Mouse (Mus musculus) limb, embryonic 15.5 days (tissue): ENCODE data around the gene Stum. TPM values are rescaled to one million over a fixed set of nuclear protein-coding genes. Genes with fewer than 3 reads are reported as not detected.

ENCODE experiments used
- ATAC-seq: fragments of 200-750 bp; cut with Nextera tagmentation; 2 replicates; pipeline ENCODE4 v1.8.0; 2017; ENCODE audit warnings: low read depth, moderate TSS enrichment; ENCODE audit not compliant: insufficient number of reproducible peaks, low FRiP score, low TSS enrichment
- H3K27ac ChIP-seq: fragments of 300-500 bp; sonication (generic); 2 replicates; pipeline ENCODE4 v1.5.1; 2015; ENCODE audit warnings: moderate library complexity, mild to moderate bottlenecking, inconsistent platforms
- H3K27me3 ChIP-seq: fragments of 300-500 bp; sonication (generic); 2 replicates; pipeline ENCODE4 v1.6.1; 2015; ENCODE audit warnings: inconsistent platforms
- H3K36me3 ChIP-seq: fragments of 300-500 bp; sonication (generic); 2 replicates; pipeline ENCODE4 v1.6.1; 2015; ENCODE audit warnings: inconsistent platforms
- H3K4me1 ChIP-seq: fragments of 300-500 bp; sonication (generic); 2 replicates; pipeline ENCODE4 v1.6.1; 2015; ENCODE audit warnings: inconsistent platforms
- H3K4me2 ChIP-seq: fragments of 300-500 bp; sonication (generic); 2 replicates; pipeline ENCODE4 v1.6.1; 2015; ENCODE audit warnings: mild to moderate bottlenecking, inconsistent platforms
- H3K4me3 ChIP-seq: fragments of 300-500 bp; sonication (generic); 2 replicates; pipeline ENCODE4 v1.5.1; 2015; ENCODE audit warnings: mild to moderate bottlenecking, inconsistent platforms
- H3K9ac ChIP-seq: fragments of 300-500 bp; sonication (generic); 2 replicates; pipeline ENCODE4 v1.6.1; 2015; ENCODE audit warnings: inconsistent platforms
- H3K9me3 ChIP-seq: fragments of 300-500 bp; sonication (generic); 2 replicates; pipeline ENCODE4 v1.6.1; 2016; ENCODE audit warnings: inconsistent platforms
- WGBS: fragments of 180-500 bp; shearing (Covaris S2); methylation state at CpG from one replicate; pipeline ENCODE4 v1.1.7; 2015; 5-methylcytosine and 5-hydroxymethylcytosine counted together
- polyA plus RNA-seq: library from polyadenylated mRNA; unstranded; fragments of >200 nt; fragmentation: Nextera tagmentation; extraction: Ambion mirVana; gene quantifications from 2 replicates; pipeline ENCODE4 v1.2.1, GENCODE M21; 2015

The Stum gene
- polyA plus RNA-seq, 1 experiment from 2014 or later: 3.9 TPM

DNA sequence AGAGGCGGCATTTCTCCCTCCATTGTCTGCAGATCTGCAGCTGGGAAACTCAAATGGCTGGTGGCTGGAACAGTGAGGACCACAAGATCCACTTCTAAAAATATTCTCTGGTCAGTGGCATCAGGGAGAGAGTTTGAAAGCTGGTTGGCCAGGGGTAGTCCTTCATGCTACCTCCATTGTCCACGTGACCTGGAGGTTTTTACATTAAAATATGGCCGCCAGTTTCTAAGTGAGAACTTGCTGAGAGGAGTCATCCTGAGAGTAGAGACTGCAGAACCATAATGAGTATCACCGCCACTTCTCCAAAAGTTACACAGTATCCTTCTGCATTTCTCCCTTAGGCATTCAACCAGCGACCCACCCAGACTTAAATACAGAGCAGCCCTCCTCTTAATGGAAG, 2.0 kb upstream of the Stum start:
- Histone ChIP-seq H3K4me2 (no peak overlapping the region), H3K27me3 (peaks cover 60% of the 10 kb centered on the region), H3K36me3 (no peaks in the 10 kb centered on the region), H3K4me3 (no peak overlapping the region), H3K9ac (no peak overlapping the region), H3K9me3 (no peaks in the 10 kb centered on the region), H3K4me1 (peaks cover 26% of the 10 kb centered on the region), H3K27ac (no peak overlapping the region)
- 86% methylated on average over 5 of the region's 5 CpGs for WGBS
- ATAC-seq: no peak

DNA sequence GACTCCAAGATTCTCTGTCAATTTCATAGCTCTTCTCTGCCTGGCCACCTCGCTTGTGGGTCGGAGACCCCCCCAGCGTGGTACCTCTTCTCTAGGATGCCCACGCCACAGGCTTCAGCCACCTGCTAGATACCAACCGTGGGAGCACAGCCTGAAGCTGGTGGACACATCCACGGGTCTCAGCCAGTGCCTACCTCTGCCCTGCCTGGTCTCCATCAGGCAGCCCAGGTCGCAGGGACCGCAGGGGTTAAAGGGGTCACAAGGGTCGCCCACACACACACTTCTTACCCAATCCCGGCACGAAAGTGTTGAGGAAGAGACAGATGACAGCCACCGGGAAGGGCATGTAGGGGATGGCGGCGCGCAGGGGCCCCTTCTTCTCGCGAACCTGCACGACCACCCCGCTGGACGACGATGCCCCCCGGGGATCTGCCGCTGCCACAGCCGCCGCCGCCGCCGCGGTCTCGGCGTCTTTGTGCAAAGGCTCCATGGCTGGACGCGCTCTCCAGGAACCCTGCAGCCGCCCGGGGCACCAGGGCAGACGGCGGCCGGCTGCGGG, 385 bp downstream of the Stum start:
- WGBS: 5% methylated on average over 33 of the region's 39 CpGs
- peaks cover 63% of the 10 kb centered on the region for H3K27me3 ChIP-seq
- no peak overlapping the region for H3K27ac ChIP-seq
- no peaks in the 10 kb centered on the region for H3K9me3 ChIP-seq
- H3K4me2 ChIP-seq: peak overlapping the region; percentile 91
- no peaks in the 10 kb centered on the region for H3K36me3 ChIP-seq
- peak overlapping the region; percentile 31; the same call in 1 of the 2 replicates for H3K9ac ChIP-seq
- peak overlapping the region; percentile 44 for H3K4me3 ChIP-seq
- H3K4me1 ChIP-seq: peaks cover 26% of the 10 kb centered on the region
- ATAC-seq: no peak

GRCm38 (mm10) chr1:180481956-180482355, 1.3 kb downstream of the Stum start:
- no peak overlapping the region for H3K4me3 ChIP-seq
- 0 out of 2 replicates have a peak overlapping the region, but pooled peaks have one; percentile 91 for H3K4me2 ChIP-seq
- H3K9ac ChIP-seq: no peak overlapping the region

GRCm38 (mm10) chr1:180481331-180481730, 2.0 kb downstream of the Stum start:
- Histone ChIP-seq H3K27ac (no peak overlapping the region), H3K4me3 (no peak overlapping the region), H3K4me2 (no peak overlapping the region), H3K9ac (no peak overlapping the region), H3K27me3 (peaks cover 56% of the 10 kb centered on the region), H3K36me3 (no peaks in the 10 kb centered on the region), H3K9me3 (no peaks in the 10 kb centered on the region), H3K4me1 (peaks cover 26% of the 10 kb centered on the region)
- 54% methylated on average over 8 of the region's 8 CpGs for WGBS
- no peak for ATAC-seq

More at GRCm38 (mm10) chr1:180481956-180482355, 1.3 kb downstream of the Stum start:
- Histone ChIP-seq H3K27me3 (peaks cover 62% of the 10 kb centered on the region), H3K36me3 (no peaks in the 10 kb centered on the region), H3K27ac (no peak overlapping the region), H3K9me3 (no peaks in the 10 kb centered on the region), H3K4me1 (peaks cover 26% of the 10 kb centered on the region)
- WGBS: 27% methylated on average over 10 of the region's 10 CpGs
- ATAC-seq: no peak

DNA sequence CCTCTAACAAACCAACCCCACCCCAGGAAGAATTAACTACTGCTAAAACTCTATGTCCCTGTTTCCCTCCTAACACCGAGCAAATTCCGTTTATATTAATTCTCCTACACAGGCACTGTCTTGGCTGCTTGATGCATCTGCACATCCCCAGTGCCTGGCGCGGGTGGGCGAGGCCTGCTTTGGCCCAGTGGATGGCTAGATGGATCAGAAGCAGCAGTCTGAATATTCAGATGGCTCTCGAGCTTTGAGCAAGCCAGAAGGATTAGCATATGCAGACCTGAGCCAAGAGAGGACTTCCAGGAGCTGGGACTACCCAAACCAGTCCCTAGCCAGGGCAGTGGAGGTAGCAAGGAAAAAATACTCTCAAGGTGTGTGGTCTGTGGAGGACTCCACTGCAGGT, 3.0 kb downstream of the Stum start:
- Histone ChIP-seq H3K27me3 (peaks cover 50% of the 10 kb centered on the region), H3K27ac (no peak overlapping the region), H3K36me3 (no peaks in the 10 kb centered on the region), H3K9me3 (no peaks in the 10 kb centered on the region), H3K9ac (no peak overlapping the region), H3K4me3 (no peak overlapping the region), H3K4me2 (no peak overlapping the region), H3K4me1 (peaks cover 26% of the 10 kb centered on the region)
- ATAC-seq: no peak
- 44% methylated on average over 6 of the region's 6 CpGs for WGBS

- H3K4me3 ChIP-seq: no peak overlapping the region
- no peak overlapping the region for H3K27ac ChIP-seq
- no peak for ATAC-seq
- no peaks in the 10 kb centered on the region for H3K4me1 ChIP-seq
- H3K27me3 ChIP-seq: no peaks in the 10 kb centered on the region
- H3K9me3 ChIP-seq: no peaks in the 10 kb centered on the region
- H3K9ac ChIP-seq: no peak overlapping the region
- no peak overlapping the region for H3K4me2 ChIP-seq
- H3K36me3 ChIP-seq: no peaks in the 10 kb centered on the region
Measured at GRCm38 (mm10) chr1:180473566-180473965, 9.7 kb downstream of the Stum start.

DNA sequence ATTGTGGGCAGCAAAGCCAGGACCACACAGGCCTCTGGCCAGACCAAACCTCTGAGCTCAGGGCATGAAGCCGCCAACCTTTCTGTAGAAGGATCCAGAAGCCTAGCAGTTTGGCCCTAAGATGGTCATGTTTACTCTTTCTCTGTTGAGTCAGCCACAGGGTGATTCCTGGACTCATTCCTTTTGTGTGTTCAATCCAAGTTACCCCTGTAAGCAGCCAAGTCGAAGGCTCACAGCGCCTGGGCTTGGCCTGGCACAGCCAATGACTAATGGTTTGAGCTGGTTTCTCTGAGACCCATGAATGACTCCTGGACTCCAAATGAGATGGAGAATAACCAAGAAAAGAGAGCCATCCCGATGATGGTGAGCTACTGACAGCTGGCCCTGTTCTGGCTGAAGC, 15.3 kb downstream of the Stum start:
- H3K4me2 ChIP-seq: no peak overlapping the region
- no peak overlapping the region for H3K9ac ChIP-seq
- 89% methylated on average over 4 of the region's 4 CpGs for WGBS
- no peaks in the 10 kb centered on the region for H3K9me3 ChIP-seq
- no peak for ATAC-seq
- H3K4me3 ChIP-seq: no peak overlapping the region
- H3K36me3 ChIP-seq: no peaks in the 10 kb centered on the region
- H3K27me3 ChIP-seq: no peaks in the 10 kb centered on the region
- no peak overlapping the region for H3K27ac ChIP-seq
- 0 out of 2 replicates have a peak, but pooled peaks cover 2% of the 10 kb centered on the region for H3K4me1 ChIP-seq

DNA sequence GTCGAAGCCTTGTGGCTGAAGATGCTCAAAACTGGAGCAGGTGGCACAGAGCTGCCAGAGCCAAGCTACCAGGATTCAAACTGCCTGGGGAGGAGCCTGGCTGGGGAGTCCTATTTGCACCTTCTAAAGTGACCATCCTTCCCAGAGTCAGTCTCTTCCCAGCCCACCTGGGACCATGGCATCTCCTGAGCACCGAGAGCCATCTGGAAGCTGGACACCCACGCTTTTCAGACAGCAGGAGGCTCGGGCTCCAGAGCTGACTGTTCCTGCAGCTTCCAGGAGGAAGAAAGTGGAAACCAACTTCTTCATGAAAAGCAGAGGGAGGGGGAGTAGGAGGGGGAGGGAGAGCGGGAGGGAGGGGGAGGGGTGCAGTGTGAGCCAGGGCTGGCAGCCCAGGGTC, 17.7 kb downstream of the Stum start:
- no peak overlapping the region for H3K27ac ChIP-seq
- no peak overlapping the region for H3K9ac ChIP-seq
- no peak overlapping the region for H3K4me3 ChIP-seq
- peaks cover 14% of the 10 kb centered on the region; the same call in 1 of the 2 replicates for H3K4me1 ChIP-seq
- no peaks in the 10 kb centered on the region for H3K36me3 ChIP-seq
- ATAC-seq: no peak
- 66% methylated on average over 5 of the region's 5 CpGs for WGBS
- H3K4me2 ChIP-seq: no peak overlapping the region
- H3K9me3 ChIP-seq: no peaks in the 10 kb centered on the region
- H3K27me3 ChIP-seq: no peaks in the 10 kb centered on the region

DNA sequence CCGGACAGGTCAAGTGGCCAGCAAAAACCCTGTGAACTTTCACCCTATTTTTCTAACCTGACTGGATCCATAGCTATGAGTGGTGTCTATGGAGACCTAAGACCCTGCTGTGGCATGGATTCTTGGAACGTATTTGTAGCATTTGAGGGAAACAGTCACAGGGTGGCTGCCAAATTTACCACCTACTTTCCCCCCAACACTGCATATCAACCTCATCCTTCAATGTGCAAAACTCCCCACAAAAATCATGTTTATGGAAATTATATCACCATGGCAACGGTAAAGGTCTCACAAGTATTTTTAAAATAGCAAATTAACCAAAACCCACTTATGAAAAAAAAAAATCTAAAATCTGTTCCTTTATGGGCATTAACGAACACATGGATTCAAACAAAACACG, 18.9 kb downstream of the Stum start:
- H3K36me3 ChIP-seq: no peaks in the 10 kb centered on the region
- H3K9ac ChIP-seq: no peak overlapping the region
- H3K4me3 ChIP-seq: no peak overlapping the region
- no peaks in the 10 kb centered on the region for H3K9me3 ChIP-seq
- peaks cover 16% of the 10 kb centered on the region; the same call in 1 of the 2 replicates for H3K4me1 ChIP-seq
- no peaks in the 10 kb centered on the region for H3K27me3 ChIP-seq
- H3K27ac ChIP-seq: no peak overlapping the region
- WGBS: 64% methylated on average over 5 of the region's 5 CpGs
- no peak overlapping the region for H3K4me2 ChIP-seq
- no peak for ATAC-seq

DNA sequence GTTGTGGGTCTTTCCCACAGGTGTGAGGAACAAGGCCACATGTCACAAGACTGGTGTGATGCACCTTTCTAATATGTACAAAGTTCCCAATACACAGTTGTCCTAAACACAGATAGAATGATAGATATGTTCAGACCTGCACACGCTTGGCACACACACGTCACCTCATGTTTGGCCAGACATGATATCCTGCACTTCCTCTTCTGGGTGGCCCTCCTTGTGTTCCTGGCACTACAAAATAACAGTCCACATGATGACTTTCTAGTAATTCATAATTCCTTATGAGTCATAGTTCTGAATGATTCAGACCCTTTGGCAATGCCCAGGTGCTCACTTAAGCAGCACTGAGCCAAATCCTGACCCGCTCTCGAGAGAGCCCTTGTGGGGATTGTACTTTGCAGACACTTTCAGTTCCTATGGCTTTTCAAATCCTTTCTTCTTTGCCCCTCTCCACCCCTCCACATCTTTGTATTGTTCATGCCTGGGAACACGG, 20.3 kb downstream of the Stum start:
- Histone ChIP-seq H3K9me3 (no peaks in the 10 kb centered on the region), H3K4me1 (peaks cover 25% of the 10 kb centered on the region), H3K4me3 (no peak overlapping the region), H3K36me3 (no peaks in the 10 kb centered on the region), H3K4me2 (no peak overlapping the region), H3K27me3 (no peaks in the 10 kb centered on the region), H3K9ac (no peak overlapping the region), H3K27ac (no peak overlapping the region)
- ATAC-seq: no peak
- 84% methylated on average over 5 of the region's 5 CpGs for WGBS

GRCm38 (mm10) chr1:180462396-180462795, 20.9 kb downstream of the Stum start:
- Histone ChIP-seq H3K4me3 (no peak overlapping the region), H3K36me3 (no peaks in the 10 kb centered on the region), H3K27ac (peak overlapping the region; percentile 33; the same call in 1 of the 2 replicates), H3K4me1 (peaks cover 30% of the 10 kb centered on the region), H3K27me3 (no peaks in the 10 kb centered on the region), H3K9ac (no peak overlapping the region), H3K9me3 (no peaks in the 10 kb centered on the region), H3K4me2 (no peak overlapping the region)
- no peak for ATAC-seq
- 63% methylated on average over 5 of the region's 5 CpGs for WGBS

DNA sequence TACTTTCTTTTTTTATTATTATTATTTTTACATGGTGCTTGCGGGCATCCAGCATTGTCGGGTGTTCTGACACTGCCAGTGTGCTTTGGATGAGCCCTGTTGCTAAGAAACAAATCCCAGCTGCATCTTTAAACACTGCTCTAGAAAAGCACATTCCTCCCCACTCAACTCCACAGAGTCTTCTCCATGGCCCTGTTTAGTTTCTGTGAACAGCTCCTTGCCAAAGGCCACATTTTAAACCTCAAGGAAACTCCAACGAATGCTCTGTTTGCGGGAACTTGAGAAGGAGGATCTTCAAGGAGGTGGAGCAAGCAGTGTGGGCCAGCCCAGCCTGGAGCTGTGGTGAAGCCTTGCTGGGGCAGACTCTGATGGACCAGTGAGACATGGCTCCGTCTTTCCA, 22.6 kb downstream of the Stum start:
- Histone ChIP-seq H3K9ac (no peak overlapping the region), H3K9me3 (no peaks in the 10 kb centered on the region), H3K4me2 (no peak overlapping the region), H3K36me3 (no peaks in the 10 kb centered on the region), H3K4me3 (no peak overlapping the region), H3K27ac (peak overlapping the region; percentile 9; the same call in 1 of the 2 replicates), H3K27me3 (no peaks in the 10 kb centered on the region), H3K4me1 (peaks cover 30% of the 10 kb centered on the region)
- WGBS: 37% methylated on average over 5 of the region's 5 CpGs
- no peak for ATAC-seq

DNA sequence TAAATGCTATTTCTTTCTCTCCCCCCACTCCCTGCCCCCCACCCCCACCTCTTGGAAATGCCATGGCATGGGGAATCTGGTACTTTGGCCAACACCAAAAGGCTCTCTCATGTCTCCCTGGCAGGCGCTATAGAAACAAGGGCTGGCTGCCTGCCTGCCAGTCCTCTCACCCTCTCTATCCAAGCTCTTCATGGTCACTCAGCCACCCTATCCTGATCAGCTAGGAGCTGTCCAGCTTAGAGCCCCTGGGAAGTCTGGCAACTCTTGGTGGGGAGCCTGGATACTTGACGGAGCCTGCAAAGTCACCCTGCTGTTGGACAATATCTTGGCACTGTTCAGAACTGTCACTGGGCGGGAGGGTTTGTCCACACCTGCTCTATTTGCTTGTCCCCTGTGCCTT, 24.6 kb downstream of the Stum start:
- no peak overlapping the region for H3K4me3 ChIP-seq
- no peaks in the 10 kb centered on the region for H3K27me3 ChIP-seq
- H3K9me3 ChIP-seq: no peaks in the 10 kb centered on the region
- peaks cover 30% of the 10 kb centered on the region for H3K4me1 ChIP-seq
- no peak overlapping the region for H3K4me2 ChIP-seq
- no peak overlapping the region for H3K9ac ChIP-seq
- no peaks in the 10 kb centered on the region for H3K36me3 ChIP-seq
- no peak for ATAC-seq
- H3K27ac ChIP-seq: 0 out of 2 replicates have a peak overlapping the region, but pooled peaks have one; percentile 13
- 57% methylated on average over 3 of the region's 3 CpGs for WGBS
